Mouse (Mus musculus) embryonic fibroblast, embryonic 13.5 days (primary cell): ENCODE results near the gene Shcbp1l. TPM values are rescaled to one million over a fixed set of nuclear protein-coding genes. Genes with fewer than 3 reads are reported as not detected.
"Not testable (repeated sequence)": the region's sequence is repeated elsewhere in the genome, so short reads cannot be mapped to it uniquely, and the experiment has no call there.

Source experiments
- H3K27ac ChIP-seq: 2 replicates; pipeline ENCODE4 v1.5.1; 2012; ENCODE audit warnings: low read length, control low read depth, inconsistent platforms; ENCODE audit not compliant: insufficient read depth
- H3K4me1 ChIP-seq: 2 replicates; pipeline ENCODE4 v1.6.1; 2011; ENCODE audit warnings: low read length; ENCODE audit not compliant: control insufficient read depth, insufficient read depth
- H3K4me3 ChIP-seq: 2 replicates; pipeline ENCODE4 v1.5.1; 2011; ENCODE audit warnings: mild to moderate bottlenecking, control low read depth, low read length; ENCODE audit not compliant: insufficient read depth
- CTCF ChIP-seq: IDR thresholded peaks from 2 replicates; pipeline ENCODE4 v1.5.1; 2011; ENCODE audit warnings: mild to moderate bottlenecking, control low read depth, low read length, moderate library complexity, borderline replicate concordance; ENCODE audit not compliant: insufficient read depth
- POLR2A ChIP-seq: IDR thresholded peaks from 2 replicates; pipeline ENCODE4 v1.6.1; 2011; ENCODE audit warnings: low read depth, mild to moderate bottlenecking, control low read depth, low read length, moderate library complexity
- polyA plus RNA-seq: library from polyadenylated mRNA; stranded (reverse); fragments of >200 nt; gene quantifications from 2 replicates; pipeline ENCODE4 v1.2.4, GENCODE M21; 2011; ENCODE audit warnings: low read depth; ENCODE audit not compliant: missing spikeins, insufficient read length

Shcbp1l gene
- polyA plus RNA-seq, 1 experiment = not detected

DNA sequence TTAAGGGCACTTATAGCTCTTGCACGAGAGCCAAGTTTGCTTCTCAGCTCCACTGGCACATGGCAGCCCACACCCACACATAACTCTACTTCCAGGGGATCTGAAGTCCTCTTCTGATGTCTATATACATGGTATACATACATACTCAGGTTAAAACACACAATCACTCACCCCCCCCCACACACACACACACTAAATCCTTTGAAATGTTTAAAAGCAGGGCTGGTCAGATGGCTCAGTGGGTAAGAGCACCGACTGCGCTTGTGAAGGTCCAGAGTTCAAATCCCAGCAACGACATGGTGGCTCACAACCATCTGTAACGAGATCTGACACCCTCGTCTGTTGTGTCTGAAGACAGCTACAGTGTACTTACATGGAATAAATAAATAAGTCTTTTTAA is 13.2 kb upstream of the Shcbp1l start:
- Histone ChIP-seq H3K4me3 (no peak overlapping the region), H3K27ac (no peak overlapping the region), H3K4me1 (no peaks in the 10 kb centered on the region)
- no peak for TF ChIP-seq CTCF
- TF ChIP-seq POLR2A = no peak

DNA sequence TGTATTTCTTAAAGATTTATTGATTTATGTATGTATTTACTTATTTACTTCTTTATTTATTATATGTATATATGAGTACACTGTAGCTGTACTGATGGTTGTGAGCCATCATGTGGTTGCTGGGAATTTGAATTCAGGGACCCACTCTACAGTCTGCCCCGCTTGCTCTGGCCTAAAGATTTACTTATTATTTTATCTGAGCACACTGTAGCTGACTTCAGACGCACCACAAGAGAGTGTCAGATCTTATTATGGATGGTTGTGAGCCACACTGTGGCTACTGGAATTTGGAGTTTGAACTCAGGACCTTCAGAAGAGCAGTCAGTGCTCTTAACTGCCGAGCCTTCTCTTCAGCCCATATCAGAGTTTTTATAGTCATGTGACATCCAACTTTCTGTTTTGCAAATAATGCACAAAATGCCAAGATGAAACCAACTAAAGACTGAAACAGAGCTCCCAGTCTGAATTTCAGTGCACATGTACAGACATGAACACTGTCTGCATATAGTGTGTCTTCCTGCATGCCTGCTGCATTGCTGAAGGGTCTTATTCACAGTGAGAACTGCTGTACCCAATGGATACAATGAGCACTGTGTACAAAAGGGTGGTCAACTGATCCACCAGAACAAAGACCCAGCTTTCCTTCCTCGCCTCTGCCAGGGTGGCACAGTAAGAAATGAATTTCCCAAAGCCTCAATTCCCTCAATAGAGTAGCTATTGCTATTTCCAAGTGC is 12.1 kb upstream of the Shcbp1l start:
- H3K4me1 ChIP-seq, H3K27ac ChIP-seq, H3K4me3 ChIP-seq: not testable (repeated sequence)

GRCm38 (mm10) chr1:153413397-153414020 is 11.5 kb upstream of the Shcbp1l start:
- H3K4me3 ChIP-seq, H3K4me1 ChIP-seq, H3K27ac ChIP-seq: not testable (repeated sequence)

- not testable (repeated sequence) for H3K4me1 ChIP-seq, H3K27ac ChIP-seq, H3K4me3 ChIP-seq
Observed at GRCm38 (mm10) chr1:153414114-153414723, 10.7 kb upstream of the Shcbp1l start.

DNA sequence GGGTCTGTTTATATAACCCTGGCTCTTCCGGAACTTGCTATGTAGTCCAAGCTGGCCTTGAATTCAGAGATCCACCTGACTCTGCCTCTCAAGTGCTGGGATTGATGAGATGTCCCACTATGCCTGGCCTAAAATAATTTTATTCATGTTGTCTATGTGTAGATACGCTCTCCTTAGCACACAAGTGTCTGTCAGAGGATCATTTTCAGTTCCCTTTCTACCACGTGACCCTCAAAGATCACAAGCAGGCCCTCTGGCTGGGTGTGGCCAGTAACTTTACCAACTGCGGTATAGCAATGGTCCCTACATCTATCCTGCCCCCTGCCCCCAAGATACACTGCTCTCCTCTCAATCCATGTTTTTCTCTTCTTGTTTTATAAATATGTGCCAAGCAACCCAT is 10.0 kb upstream of the Shcbp1l start:
- no peak overlapping the region for H3K27ac ChIP-seq
- H3K4me1 ChIP-seq = no peaks in the 10 kb centered on the region
- H3K4me3 ChIP-seq = no peak overlapping the region

DNA sequence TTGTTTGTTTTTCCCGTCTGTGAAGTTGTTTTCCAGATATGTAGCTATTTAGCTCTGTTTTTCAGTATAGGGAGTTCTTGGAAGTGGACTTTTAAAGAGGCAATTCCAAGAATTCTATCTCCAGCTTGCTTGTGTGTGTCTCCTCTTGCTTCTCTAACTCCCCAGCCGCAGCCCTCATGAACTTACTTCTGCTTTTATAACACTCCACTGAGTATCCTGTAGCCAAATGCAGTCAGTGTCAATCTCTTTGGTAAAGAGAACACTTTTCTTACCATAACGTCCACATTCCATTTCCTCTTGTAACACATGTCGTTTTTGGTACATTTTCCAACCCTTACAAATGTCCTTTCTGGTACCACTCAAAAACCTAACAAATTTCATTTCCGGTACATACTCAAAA is 9.2 kb upstream of the Shcbp1l start:
- not testable (repeated sequence) for H3K4me1 ChIP-seq, H3K4me3 ChIP-seq, H3K27ac ChIP-seq

More for the DNA sequence above, 10.0 kb upstream of the Shcbp1l start:
- TF ChIP-seq POLR2A (no peak), CTCF (no peak)

DNA sequence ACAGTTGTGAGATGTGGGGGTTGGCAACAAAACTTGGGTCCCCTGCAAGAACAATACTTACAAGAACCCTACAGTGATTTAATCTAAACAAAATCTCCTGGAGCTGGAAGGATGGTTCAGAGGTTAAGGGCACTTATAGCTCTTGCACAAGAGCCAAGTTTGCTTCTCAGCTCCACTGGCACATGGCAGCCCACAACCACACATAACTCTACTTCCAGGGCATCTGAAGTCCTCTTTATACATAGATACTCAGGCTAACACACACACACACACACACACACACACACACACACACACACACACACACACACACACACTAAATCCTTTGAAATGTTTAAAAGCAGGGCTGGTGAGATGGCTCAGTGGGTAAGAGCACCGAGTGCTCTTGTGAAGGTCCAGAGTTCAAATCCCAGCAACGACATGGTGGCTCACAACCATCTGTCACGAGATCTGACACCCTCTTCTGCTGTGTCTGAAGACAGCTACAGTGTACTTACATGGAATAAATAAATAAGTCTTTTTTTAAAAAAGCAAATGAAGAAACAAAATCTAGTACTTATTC is 8.6 kb upstream of the Shcbp1l start:
- H3K4me1 ChIP-seq, H3K4me3 ChIP-seq, H3K27ac ChIP-seq: not testable (repeated sequence)

DNA sequence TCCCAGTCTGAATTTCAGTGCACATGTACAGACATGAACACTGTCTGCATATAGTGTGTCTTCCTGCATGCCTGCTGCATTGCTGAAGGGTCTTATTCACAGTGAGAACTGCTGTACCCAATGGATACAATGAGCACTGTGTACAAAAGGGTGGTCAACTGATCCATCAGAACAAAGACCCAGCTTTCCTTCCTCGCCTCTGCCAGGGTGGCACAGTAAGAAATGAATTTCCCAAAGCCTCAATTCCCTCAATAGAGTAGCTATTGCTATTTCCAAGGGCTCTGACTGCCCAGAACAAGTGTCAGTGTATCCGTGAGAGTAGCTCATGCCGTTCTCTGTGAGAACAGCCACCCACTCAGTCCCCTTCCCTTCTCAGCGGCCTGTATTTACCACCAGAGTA is 7.2 kb upstream of the Shcbp1l start:
- not testable (repeated sequence) for H3K4me1 ChIP-seq, H3K27ac ChIP-seq, H3K4me3 ChIP-seq

DNA sequence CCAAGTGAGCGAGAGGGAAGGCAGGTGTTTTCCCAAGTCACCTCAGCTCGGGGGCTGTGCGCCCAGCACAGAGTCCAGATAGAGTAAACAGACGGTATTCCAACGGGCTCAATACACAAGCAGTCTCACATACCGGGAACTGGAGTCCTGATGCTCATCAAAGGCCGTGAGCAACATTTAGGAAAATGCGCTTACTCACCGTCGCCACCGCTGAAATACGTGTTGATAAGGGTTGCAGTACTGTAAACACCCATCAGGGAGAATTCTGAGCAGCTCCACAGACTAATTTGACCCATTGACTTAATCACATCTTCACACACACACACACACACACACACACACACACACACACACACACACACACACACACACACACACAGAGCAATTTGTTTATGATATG is 691 bp upstream of the Shcbp1l start:
- Histone ChIP-seq H3K4me3 (no peak overlapping the region), H3K4me1 (peaks cover 3% of the 10 kb centered on the region; the same call in 1 of the 2 replicates), H3K27ac (no peak overlapping the region)
- no peak for TF ChIP-seq CTCF

GRCm38 (mm10) chr1:153431158-153431557 is 6.2 kb downstream of the Shcbp1l start:
- no peak overlapping the region for H3K4me3 ChIP-seq
- TF ChIP-seq CTCF (no peak), POLR2A (no peak)
- H3K27ac ChIP-seq = no peak overlapping the region
- no peaks in the 10 kb centered on the region for H3K4me1 ChIP-seq

GRCm38 (mm10) chr1:153431701-153432100 is 6.7 kb downstream of the Shcbp1l start:
- Histone ChIP-seq H3K4me3 (no peak overlapping the region), H3K4me1 (no peaks in the 10 kb centered on the region), H3K27ac (no peak overlapping the region)
- TF ChIP-seq CTCF = no peak
- TF ChIP-seq POLR2A = no peak
